Mouse (Mus musculus): ENCODE results near the gene Bach1. TPM values are rescaled to one million over a fixed set of nuclear protein-coding genes. Genes with fewer than 3 reads are reported as not detected.

Gene Bach1
- polyA plus RNA-seq, 1 experiment from 2014 or later = 15.9 TPM

DNA sequence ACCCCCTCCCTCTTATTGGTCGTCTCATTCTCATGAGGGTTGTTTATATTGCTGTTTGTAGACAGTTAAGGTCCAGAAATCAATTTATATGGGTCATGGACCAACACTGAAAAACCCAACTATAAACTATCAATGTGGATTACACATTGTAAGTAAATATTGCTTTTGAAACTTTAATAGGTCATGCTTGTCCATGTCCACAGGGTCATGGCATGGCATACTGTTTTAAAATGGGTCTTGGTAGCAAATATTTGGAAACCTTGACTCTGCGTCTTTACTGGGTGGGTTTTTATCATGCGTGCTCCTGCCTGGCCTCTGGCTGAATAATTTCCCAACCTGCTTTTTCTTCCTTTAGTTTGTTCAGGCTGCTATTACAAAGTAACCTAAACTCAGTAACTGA lies 57.2 kb downstream of the Bach1 start:
- no peak for DNase-seq (ENCODE audit: low spot score)
- H3K9ac ChIP-seq (ENCODE audit: low read length) = no peak overlapping the region
- no peaks in the 10 kb centered on the region for H3K27me3 ChIP-seq (ENCODE audit: control insufficient read depth, insufficient read depth, low read length)
- ATAC-seq (ENCODE audit: insufficient number of reproducible peaks, low FRiP score, low TSS enrichment, low read depth) = no peak
- no peak overlapping the region for H3K27ac ChIP-seq (replicated peaks; ENCODE audit: low read depth, low read length)
- no peaks in the 10 kb centered on the region for H3K9me3 ChIP-seq (ENCODE audit: control insufficient read depth, low read length)
- H3K4me1 ChIP-seq (ENCODE audit: control insufficient read depth, insufficient read depth, low read length) = no peaks in the 10 kb centered on the region
- WGBS = 81% methylated on average over 3 of the region's 3 CpGs
- no peak overlapping the region for H3K4me2 ChIP-seq (ENCODE audit: low read depth, severe bottlenecking)
- H3K36me3 ChIP-seq (ENCODE audit: control insufficient read depth, insufficient read depth, low read length) = no peaks in the 10 kb centered on the region
- H3K4me3 ChIP-seq (ENCODE audit: low read depth, low read length) = no peak overlapping the region

DNA sequence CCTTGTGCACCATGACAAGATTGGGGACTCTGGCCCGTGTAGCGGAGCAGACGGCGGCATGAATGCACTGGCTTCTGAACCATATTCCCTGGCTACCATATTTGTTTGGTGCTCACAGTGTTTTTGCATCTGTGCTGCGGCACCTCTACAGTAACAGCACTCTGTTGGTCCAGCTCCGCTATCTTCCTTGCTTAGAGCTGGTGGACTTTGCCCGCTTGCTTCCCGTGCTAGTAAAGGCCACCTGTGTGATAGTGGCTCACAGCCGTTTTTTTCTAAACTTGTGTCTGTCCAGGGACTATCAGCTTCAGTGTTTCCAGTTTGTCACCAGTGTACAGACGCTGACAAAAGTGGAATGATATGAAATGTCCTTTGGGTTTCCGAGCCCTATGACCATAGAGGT lies 59.3 kb downstream of the Bach1 start:
- no peaks in the 10 kb centered on the region for H3K9me3 ChIP-seq (ENCODE audit: control insufficient read depth, low read length)
- H3K27ac ChIP-seq (replicated peaks; ENCODE audit: low read depth, low read length) = no peak overlapping the region
- no peak overlapping the region for H3K4me2 ChIP-seq (ENCODE audit: low read depth, severe bottlenecking)
- H3K9ac ChIP-seq (ENCODE audit: low read length) = no peak overlapping the region
- DNase-seq (ENCODE audit: low spot score) (no peak), ATAC-seq (ENCODE audit: insufficient number of reproducible peaks, low FRiP score, low TSS enrichment, low read depth) (no peak)
- no peaks in the 10 kb centered on the region for H3K4me1 ChIP-seq (ENCODE audit: control insufficient read depth, insufficient read depth, low read length)
- H3K4me3 ChIP-seq (ENCODE audit: low read depth, low read length) = no peak overlapping the region
- H3K27me3 ChIP-seq (ENCODE audit: control insufficient read depth, insufficient read depth, low read length) = no peaks in the 10 kb centered on the region
- H3K36me3 ChIP-seq (ENCODE audit: control insufficient read depth, insufficient read depth, low read length) = no peaks in the 10 kb centered on the region
- 92% methylated on average over 11 of the region's 11 CpGs for WGBS

DNA sequence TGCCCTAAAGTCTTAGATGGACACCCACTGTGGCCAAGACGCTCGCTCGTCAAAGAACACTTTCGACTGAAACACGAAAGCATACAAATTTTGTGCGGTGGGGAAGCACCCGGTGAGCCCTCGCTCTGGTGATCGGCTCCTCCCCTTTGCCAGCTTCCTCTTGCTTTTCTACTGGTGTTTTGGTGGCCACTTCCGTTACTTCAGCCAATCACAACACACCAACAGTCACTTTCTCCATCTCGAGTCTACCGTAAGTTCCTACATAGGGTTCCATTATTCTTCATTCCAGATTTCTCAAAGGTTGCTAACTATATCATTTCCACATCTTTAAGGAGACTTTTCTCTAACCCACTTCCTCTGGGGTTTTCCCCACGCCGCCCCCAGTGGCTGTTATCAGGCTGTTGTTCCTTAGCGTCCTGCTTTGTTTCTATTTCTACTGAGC lies 65.9 kb downstream of the Bach1 start:
- Histone ChIP-seq H3K4me1 (ENCODE audit: control insufficient read depth, insufficient read depth, low read length) (no peaks in the 10 kb centered on the region), H3K36me3 (ENCODE audit: control insufficient read depth, insufficient read depth, low read length) (no peaks in the 10 kb centered on the region), H3K9me3 (ENCODE audit: control insufficient read depth, low read length) (no peaks in the 10 kb centered on the region), H3K9ac (ENCODE audit: low read length) (no peak overlapping the region), H3K4me3 (ENCODE audit: low read depth, low read length) (no peak overlapping the region), H3K4me2 (ENCODE audit: low read depth, severe bottlenecking) (no peak overlapping the region), H3K27me3 (ENCODE audit: control insufficient read depth, insufficient read depth, low read length) (no peaks in the 10 kb centered on the region), H3K27ac (replicated peaks; ENCODE audit: low read depth, low read length) (no peak overlapping the region)
- no peak for DNase-seq (ENCODE audit: low spot score)
- 93% methylated on average over 15 of the region's 15 CpGs for WGBS
- ATAC-seq (ENCODE audit: insufficient number of reproducible peaks, low FRiP score, low TSS enrichment, low read depth) = no peak

GRCm38 (mm10) chr16:87765984-87766383 lies 67.2 kb downstream of the Bach1 start:
- Histone ChIP-seq H3K4me3 (ENCODE audit: low read depth, low read length) (no peak overlapping the region), H3K9me3 (ENCODE audit: control insufficient read depth, low read length) (no peaks in the 10 kb centered on the region), H3K4me1 (ENCODE audit: control insufficient read depth, insufficient read depth, low read length) (no peaks in the 10 kb centered on the region), H3K9ac (ENCODE audit: low read length) (no peak overlapping the region), H3K36me3 (ENCODE audit: control insufficient read depth, insufficient read depth, low read length) (no peaks in the 10 kb centered on the region), H3K27ac (replicated peaks; ENCODE audit: low read depth, low read length) (no peak overlapping the region), H3K4me2 (ENCODE audit: low read depth, severe bottlenecking) (no peak overlapping the region), H3K27me3 (ENCODE audit: control insufficient read depth, insufficient read depth, low read length) (no peaks in the 10 kb centered on the region)
- no peak for ATAC-seq (ENCODE audit: insufficient number of reproducible peaks, low FRiP score, low TSS enrichment, low read depth)
- WGBS = 78% methylated on average over 8 of the region's 8 CpGs
- no peak for DNase-seq (ENCODE audit: low spot score)

DNA sequence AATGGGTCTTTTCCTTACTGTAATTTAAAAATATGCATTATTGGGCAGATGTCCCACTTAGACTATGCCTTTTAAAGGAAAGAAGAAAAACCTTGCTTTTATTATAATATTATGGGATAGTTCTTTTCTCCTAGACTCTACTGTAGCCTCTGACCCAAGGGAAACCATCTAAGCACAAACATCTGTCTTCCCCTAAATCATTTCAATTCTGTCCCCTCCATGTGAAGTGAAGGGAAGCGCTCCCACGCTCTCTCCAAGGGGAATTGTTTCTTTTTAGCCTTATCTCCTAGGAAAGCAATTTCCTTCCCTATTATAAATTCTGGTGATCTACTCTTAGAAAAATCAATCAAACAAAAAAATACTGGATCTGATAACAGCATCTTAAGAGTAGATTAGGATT lies 71.8 kb downstream of the Bach1 start:
- Histone ChIP-seq H3K27me3 (ENCODE audit: control insufficient read depth, insufficient read depth, low read length) (no peaks in the 10 kb centered on the region), H3K9ac (ENCODE audit: low read length) (no peak overlapping the region), H3K36me3 (ENCODE audit: control insufficient read depth, insufficient read depth, low read length) (no peaks in the 10 kb centered on the region), H3K4me3 (ENCODE audit: low read depth, low read length) (no peak overlapping the region), H3K4me1 (ENCODE audit: control insufficient read depth, insufficient read depth, low read length) (no peaks in the 10 kb centered on the region), H3K27ac (replicated peaks; ENCODE audit: low read depth, low read length) (no peak overlapping the region), H3K9me3 (ENCODE audit: control insufficient read depth, low read length) (no peaks in the 10 kb centered on the region), H3K4me2 (ENCODE audit: low read depth, severe bottlenecking) (no peak overlapping the region)
- 76% methylated on average over 2 of the region's 2 CpGs for WGBS
- DNase-seq (ENCODE audit: low spot score) = no peak
- ATAC-seq (ENCODE audit: insufficient number of reproducible peaks, low FRiP score, low TSS enrichment, low read depth) = no peak

DNA sequence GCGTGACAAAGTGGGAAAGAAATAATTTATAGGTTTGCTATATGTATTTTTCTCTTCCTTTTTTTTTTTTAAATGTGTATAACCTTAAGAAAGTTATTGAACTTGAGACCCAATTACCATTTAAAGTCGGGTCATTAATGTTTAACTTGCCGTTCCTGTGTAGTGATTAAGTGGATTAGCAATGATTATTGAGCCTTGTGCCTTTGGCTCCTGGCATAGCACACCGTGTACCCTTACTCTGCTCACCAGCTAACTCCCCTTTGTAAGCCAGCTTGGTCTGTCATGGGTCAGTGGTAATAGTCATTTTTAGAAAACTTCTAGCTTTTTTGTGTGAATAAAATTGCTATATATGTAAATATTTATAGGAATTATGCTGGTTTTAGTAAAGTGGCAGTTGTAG lies 73.2 kb downstream of the Bach1 start:
- Histone ChIP-seq H3K9ac (ENCODE audit: low read length) (no peak overlapping the region), H3K4me3 (ENCODE audit: low read depth, low read length) (no peak overlapping the region), H3K27me3 (ENCODE audit: control insufficient read depth, insufficient read depth, low read length) (no peaks in the 10 kb centered on the region), H3K27ac (replicated peaks; ENCODE audit: low read depth, low read length) (no peak overlapping the region), H3K9me3 (ENCODE audit: control insufficient read depth, low read length) (no peaks in the 10 kb centered on the region), H3K4me2 (ENCODE audit: low read depth, severe bottlenecking) (no peak overlapping the region), H3K36me3 (ENCODE audit: control insufficient read depth, insufficient read depth, low read length) (no peaks in the 10 kb centered on the region), H3K4me1 (ENCODE audit: control insufficient read depth, insufficient read depth, low read length) (no peaks in the 10 kb centered on the region)
- no peak for ATAC-seq (ENCODE audit: insufficient number of reproducible peaks, low FRiP score, low TSS enrichment, low read depth)
- no peak for DNase-seq (ENCODE audit: low spot score)
- 79% methylated on average over 4 of the region's 4 CpGs for WGBS

DNA sequence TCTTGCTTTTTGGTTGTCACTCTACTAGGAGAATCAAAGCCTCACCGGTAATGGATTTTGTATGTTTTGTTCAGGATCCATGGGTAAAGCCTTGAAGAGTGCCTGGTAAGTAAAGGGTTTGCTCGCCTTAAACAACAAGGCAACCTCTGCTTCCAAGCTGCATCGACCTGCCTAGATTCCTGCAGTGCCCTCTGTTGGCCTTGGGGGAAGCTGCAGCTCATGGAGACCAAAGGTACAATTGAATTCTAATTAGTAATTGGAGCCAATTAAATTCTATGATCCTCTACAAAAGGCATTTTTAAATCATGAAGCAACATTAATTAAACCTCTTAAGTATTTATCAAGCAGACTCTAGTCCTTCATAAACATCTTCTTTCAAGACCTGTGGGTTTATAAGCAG lies 75.7 kb downstream of the Bach1 start:
- Histone ChIP-seq H3K4me1 (ENCODE audit: control insufficient read depth, insufficient read depth, low read length) (no peaks in the 10 kb centered on the region), H3K27me3 (ENCODE audit: control insufficient read depth, insufficient read depth, low read length) (no peaks in the 10 kb centered on the region), H3K9ac (ENCODE audit: low read length) (no peak overlapping the region), H3K4me2 (ENCODE audit: low read depth, severe bottlenecking) (no peak overlapping the region), H3K4me3 (ENCODE audit: low read depth, low read length) (no peak overlapping the region), H3K36me3 (ENCODE audit: control insufficient read depth, insufficient read depth, low read length) (no peaks in the 10 kb centered on the region), H3K9me3 (ENCODE audit: control insufficient read depth, low read length) (no peaks in the 10 kb centered on the region), H3K27ac (replicated peaks; ENCODE audit: low read depth, low read length) (no peak overlapping the region)
- DNase-seq (ENCODE audit: low spot score) = no peak
- ATAC-seq (ENCODE audit: insufficient number of reproducible peaks, low FRiP score, low TSS enrichment, low read depth) = no peak
- WGBS = 70% methylated on average over 3 of the region's 3 CpGs

DNA sequence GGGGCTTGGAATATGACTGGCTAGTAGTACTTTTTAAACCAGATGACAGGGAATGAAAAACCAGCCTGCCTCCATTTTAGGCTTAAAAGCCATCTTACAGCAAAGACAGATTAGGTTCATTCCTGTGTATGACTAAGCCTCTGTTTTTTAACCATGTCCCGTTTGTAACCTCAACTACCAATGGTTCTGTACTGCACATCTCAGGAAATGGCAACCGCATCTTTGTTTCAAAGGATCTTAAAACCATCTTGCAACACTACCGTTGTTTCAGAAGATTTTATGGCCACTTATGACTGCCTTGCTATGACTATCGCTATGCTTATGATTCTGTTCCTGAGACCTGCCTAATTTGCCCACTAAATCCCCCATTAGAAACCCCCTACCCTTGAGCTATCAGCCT lies 78.6 kb downstream of the Bach1 start:
- Histone ChIP-seq H3K27me3 (ENCODE audit: control insufficient read depth, insufficient read depth, low read length) (no peaks in the 10 kb centered on the region), H3K9me3 (ENCODE audit: control insufficient read depth, low read length) (no peaks in the 10 kb centered on the region), H3K4me2 (ENCODE audit: low read depth, severe bottlenecking) (no peak overlapping the region), H3K4me1 (ENCODE audit: control insufficient read depth, insufficient read depth, low read length) (no peaks in the 10 kb centered on the region), H3K4me3 (ENCODE audit: low read depth, low read length) (no peak overlapping the region), H3K36me3 (ENCODE audit: control insufficient read depth, insufficient read depth, low read length) (no peaks in the 10 kb centered on the region), H3K9ac (ENCODE audit: low read length) (no peak overlapping the region), H3K27ac (replicated peaks; ENCODE audit: low read depth, low read length) (no peak overlapping the region)
- DNase-seq (ENCODE audit: low spot score) (no peak), ATAC-seq (ENCODE audit: insufficient number of reproducible peaks, low FRiP score, low TSS enrichment, low read depth) (no peak)
- WGBS = 86% methylated on average over 4 of the region's 4 CpGs

DNA sequence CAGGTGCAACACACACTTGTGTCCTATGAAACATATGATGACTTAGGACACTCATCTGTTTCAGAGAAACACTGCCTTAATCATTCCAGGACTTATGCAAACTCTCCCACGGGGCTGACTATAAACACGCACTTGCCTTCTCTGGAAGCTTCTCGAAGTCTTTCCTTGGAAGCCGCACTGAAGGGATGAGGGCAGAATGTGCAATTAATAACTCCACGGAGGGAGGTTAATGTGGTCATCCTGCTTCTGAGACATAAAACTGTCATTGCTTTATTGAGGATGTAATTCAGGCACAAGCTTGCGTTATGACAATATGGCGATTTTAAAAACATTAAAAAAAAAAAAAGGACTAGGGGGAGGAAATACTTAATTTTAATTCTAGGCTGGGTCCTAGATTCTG lies 82.9 kb downstream of the Bach1 start:
- ATAC-seq (ENCODE audit: insufficient number of reproducible peaks, low FRiP score, low TSS enrichment, low read depth) = no peak
- no peak overlapping the region for H3K4me3 ChIP-seq (ENCODE audit: low read depth, low read length)
- peaks cover 6% of the 10 kb centered on the region; the same call in 1 of the 2 replicates for H3K4me1 ChIP-seq (ENCODE audit: control insufficient read depth, insufficient read depth, low read length)
- H3K27me3 ChIP-seq (ENCODE audit: control insufficient read depth, insufficient read depth, low read length) = no peaks in the 10 kb centered on the region
- H3K9ac ChIP-seq (ENCODE audit: low read length) = no peak overlapping the region
- no peaks in the 10 kb centered on the region for H3K36me3 ChIP-seq (ENCODE audit: control insufficient read depth, insufficient read depth, low read length)
- WGBS = 27% methylated on average over 7 of the region's 7 CpGs
- H3K9me3 ChIP-seq (ENCODE audit: control insufficient read depth, low read length) = no peaks in the 10 kb centered on the region
- H3K4me2 ChIP-seq (ENCODE audit: low read depth, severe bottlenecking) = no peak overlapping the region
- no peak for DNase-seq (ENCODE audit: low spot score)
- no peak overlapping the region for H3K27ac ChIP-seq (replicated peaks; ENCODE audit: low read depth, low read length)
